Mouse (Mus musculus) E14TG2a.4 (cell line): ENCODE results near the gene Ephb3.

ENCODE experiments used
- CTCF ChIP-seq: conservative IDR thresholded peaks from 2 replicates; pipeline ENCODE4 v1.5.1; 2014; ENCODE audit warnings: low read length
- NANOG ChIP-seq: IDR thresholded peaks from 2 replicates; pipeline ENCODE4 v1.6.1; 2014; ENCODE audit warnings: borderline replicate concordance, low read length, mixed read lengths
- POU5F1 ChIP-seq: IDR thresholded peaks from 2 replicates; pipeline ENCODE4 v1.6.1; 2014; ENCODE audit warnings: low read length, borderline replicate concordance

DNA sequence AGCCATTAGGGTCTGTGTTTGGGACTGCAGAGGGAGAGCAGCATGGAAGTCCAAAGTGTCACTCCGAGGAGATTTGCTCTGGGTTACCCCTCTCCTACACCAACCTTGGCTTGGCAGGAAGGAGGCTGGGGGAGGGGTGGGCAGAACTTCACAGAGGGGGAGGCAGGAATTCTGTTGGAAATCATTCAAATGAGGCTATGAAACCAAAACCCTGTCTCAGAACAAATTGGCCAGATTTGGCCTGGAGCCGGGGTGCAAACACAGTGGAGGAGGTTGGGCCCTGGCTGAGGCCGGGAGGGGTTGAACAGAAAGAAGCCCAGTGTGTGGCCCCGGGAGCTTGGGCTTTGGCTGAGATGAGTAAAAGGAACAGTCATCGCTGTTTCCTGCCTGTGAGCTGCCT, 34.2 kb downstream of the Ephb3 start:
- TF ChIP-seq CTCF (no peak), POU5F1 (no peak), NANOG (no peak)
